Mouse (Mus musculus) R1 (cell line): ENCODE results near the gene Ino80.

Source experiments
- DNase-seq: peaks from one replicate; pipeline ENCODE4 v3.0.0-alpha.2; 2018; ENCODE audit warnings: low read depth, low spot score

Ino80 gene

GRCm38 (mm10) chr2:119355089-119355488 is 122.4 kb downstream of the Ino80 start:
- DNase-seq: no peak

- DNase-seq: no peak
These were observed 123.8 kb downstream of the Ino80 start for GRCm38 (mm10) chr2:119353707-119354106.

- peak; percentile 95 for DNase-seq
These were observed 126.7 kb downstream of the Ino80 start, which contains the start of gene Chac1 for GRCm38 (mm10) chr2:119350555-119351486. TSS of gene Chac1 (plus strand) at chr2:119351229.

DNA sequence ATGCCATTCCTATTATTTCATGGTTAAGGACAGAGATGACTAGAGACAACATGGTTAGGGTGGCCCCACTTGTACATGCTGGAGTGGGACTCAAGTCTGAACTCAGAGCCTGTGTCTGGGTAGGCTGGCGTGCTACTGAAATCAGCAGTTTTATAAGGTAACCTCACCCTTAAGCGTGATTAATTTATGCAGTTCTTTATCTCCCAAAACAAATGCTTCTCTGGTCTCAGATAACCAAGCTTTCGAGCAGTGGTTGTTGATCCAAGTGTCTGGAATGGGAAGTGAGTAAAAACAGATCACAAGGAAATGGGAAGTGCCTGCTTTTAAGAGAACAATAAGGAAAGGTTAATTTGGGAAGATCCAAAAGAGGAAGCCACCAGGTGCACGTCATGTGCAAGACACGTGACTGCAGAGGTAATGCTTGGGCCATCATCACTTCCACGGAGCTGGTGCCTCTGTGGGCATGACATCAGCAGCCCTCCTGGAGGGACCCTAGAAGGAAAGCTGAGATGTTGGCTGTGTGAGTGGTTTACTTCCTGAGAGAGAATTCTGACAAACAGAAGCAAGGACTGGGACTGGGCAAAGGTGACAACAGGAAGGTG is 132.8 kb downstream of the Ino80 start:
- DNase-seq: no peak

- peak; percentile 83 for DNase-seq
These were observed 139.8 kb downstream of the Ino80 start for GRCm38 (mm10) chr2:119337425-119338265.

DNA sequence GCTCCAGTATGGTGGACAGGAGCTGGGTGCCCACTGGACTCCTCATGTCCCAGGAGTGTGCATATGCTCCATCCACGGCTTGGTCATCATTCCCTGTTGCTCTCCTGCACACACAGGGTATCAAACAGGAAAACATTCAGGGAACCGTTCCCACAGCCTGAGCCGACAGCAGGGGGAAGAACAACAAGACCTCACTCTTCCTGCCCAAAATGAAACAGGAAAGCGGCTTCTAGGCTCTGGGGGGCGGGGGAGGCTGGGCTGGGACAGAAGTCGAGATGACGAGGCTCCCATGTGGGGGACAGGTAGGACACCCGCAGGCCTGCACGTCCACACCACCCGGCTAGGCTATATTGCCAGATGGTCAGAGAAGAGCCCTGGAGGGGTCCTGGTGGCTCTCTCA is 141.0 kb downstream of the Ino80 start:
- no peak for DNase-seq

GRCm38 (mm10) chr2:119336002-119336401 is 141.5 kb downstream of the Ino80 start:
- DNase-seq: no peak

DNA sequence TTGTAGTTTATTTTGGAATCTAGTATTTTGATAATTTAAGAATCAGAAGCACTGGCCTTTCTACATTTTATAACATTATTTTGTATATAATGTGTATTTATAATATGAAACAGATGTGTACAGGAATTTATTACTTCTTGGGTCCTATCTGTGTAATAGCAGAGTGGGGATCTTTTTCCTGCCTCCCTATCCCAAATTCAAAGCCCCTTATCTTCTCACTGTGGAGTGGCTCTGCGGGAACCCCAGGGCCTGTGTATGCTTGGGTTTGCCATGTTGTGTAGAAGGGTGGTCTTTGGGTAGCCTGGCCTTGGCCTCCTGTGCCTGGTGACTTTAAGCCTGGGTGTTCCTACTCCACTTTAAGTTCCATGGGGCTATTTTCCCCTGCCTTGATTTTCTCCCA is 142.0 kb downstream of the Ino80 start:
- no peak for DNase-seq

- no peak for DNase-seq
These were observed 142.4 kb downstream of the Ino80 start for GRCm38 (mm10) chr2:119334964-119335525.

- no peak for DNase-seq
These were observed 143.4 kb downstream of the Ino80 start for GRCm38 (mm10) chr2:119334135-119334534.

GRCm38 (mm10) chr2:119332177-119332661 is 145.3 kb downstream of the Ino80 start:
- no peak for DNase-seq

DNA sequence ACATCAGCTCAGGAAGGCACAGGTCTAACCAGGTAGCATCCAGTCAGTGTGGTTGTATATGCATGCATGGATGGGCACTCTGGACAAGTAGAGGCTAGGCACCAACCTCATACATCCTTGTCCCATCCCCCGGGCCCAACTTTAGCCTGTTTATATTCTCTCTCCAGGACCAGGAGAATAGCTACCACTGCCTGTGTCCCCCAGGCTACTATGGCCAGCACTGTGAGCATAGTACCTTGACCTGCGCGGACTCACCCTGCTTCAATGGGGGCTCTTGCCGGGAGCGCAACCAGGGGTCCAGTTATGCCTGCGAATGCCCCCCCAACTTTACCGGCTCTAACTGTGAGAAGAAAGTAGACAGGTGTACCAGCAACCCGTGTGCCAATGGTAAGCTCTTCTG is 146.7 kb downstream of the Ino80 start:
- no peak for DNase-seq

- no peak for DNase-seq
These were observed 148.2 kb downstream of the Ino80 start for GRCm38 (mm10) chr2:119329123-119329817.

- no peak for DNase-seq
These were observed 148.9 kb downstream of the Ino80 start for GRCm38 (mm10) chr2:119328546-119328945.

- no peak for DNase-seq
These were observed 149.5 kb downstream of the Ino80 start for GRCm38 (mm10) chr2:119327942-119328526.

- DNase-seq: peak; percentile 71
These were observed 150.4 kb downstream of the Ino80 start for GRCm38 (mm10) chr2:119327102-119327480.

DNA sequence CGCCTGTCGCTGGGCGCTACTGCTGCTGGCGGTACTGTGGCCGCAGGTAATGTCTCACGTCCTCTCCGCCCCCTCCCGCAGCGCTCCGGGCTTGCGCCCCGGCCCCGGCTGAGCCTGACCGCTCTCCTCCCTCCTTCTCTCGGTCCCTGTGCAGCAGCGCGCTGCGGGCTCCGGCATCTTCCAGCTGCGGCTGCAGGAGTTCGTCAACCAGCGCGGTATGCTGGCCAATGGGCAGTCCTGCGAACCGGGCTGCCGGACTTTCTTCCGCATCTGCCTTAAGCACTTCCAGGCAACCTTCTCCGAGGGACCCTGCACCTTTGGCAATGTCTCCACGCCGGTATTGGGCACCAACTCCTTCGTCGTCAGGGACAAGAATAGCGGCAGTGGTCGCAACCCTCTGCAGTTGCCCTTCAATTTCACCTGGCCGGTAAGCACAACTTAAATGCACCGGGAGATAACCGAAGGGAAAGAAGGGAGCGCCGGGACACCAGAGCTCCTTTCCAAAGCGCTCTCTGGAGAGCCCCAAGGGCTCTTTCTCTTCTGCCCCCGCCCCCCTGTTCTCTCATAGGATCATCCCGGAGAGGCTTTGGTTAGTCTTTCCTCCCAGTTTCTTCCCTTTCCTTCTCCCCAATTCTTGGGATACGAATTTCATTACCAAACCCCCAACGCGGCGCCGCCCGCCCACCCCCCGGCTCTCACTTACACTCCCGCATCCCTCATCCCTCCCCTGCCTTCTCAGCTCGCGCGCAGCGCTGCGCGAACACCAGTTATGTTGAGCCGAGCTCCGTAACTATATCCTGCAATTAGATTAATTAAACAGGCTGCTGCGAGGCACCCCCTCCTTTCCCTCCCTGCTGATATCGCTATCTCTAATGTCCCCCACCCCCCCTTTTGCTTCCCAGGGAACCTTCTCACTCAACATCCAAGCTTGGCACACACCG is 151.1 kb downstream of the Ino80 start:
- DNase-seq: peak; percentile 50

DNA sequence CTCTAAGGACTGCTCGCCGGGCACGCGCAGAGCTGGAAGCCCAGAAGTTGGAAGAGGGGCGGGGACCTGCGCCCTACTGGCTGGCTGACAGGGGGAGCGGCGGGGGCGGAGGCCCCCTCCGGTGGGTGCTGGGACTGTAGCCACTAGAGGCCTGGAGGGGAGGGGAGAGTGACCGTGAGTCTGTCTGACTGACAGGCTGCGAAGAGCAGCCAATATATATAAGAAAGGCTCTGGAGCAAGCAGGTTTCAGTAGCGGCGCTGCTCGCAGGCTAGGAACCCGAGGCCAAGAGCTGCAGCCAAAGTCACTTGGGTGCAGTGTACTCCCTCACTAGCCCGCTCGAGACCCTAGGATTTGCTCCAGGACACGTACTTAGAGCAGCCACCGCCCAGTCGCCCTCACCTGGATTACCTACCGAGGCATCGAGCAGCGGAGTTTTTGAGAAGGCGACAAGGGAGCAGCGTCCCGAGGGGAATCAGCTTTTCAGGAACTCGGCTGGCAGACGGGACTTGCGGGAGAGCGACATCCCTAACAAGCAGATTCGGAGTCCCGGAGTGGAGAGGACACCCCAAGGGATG is 151.8 kb downstream of the Ino80 start, which contains the start of gene Dll4:
TSS of gene Dll4 (plus strand) at position 217 of the 576 bp plus-strand sequence.
- peak; percentile 77 for DNase-seq
